Mouse (Mus musculus): ENCODE data around the gene Vav3. TPM values are rescaled to one million over a fixed set of nuclear protein-coding genes. Genes with fewer than 3 reads are reported as not detected.

The Vav3 gene
- total and polyA plus RNA-seq, 2 experiments from 2014 or later = 7.3 to 8.2 TPM

DNA sequence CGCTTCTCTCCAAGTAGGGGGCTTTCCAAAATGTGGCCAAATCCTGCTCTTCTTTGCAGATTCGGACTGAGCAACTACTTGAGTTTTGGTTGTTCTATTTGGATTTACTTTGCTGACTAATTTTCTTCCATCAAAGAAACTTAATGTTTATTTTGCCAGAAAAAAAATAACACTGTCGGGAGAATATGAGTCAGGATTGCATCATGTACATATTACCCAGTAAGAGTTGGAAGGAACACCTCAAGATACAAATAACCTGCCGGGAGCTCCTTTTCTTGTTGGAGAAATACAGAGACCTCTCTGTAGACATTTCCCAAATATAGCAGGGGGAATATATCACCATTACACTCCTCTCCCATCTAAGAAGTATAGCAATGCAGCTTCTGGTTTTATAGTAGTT lies 300.3 kb downstream of the Vav3 start:
- no peak overlapping the region for H3K4me2 ChIP-seq (ENCODE audit: low read depth, low read length)
- no peaks in the 10 kb centered on the region for H3K9me3 ChIP-seq (ENCODE audit: low read length)
- 86% methylated on average over 4 of the region's 4 CpGs for WGBS
- no peak overlapping the region for H3K4me3 ChIP-seq (ENCODE audit: low read length)
- ATAC-seq (no peak), DNase-seq (ENCODE audit: low spot score) (no peak)
- no peak overlapping the region for H3K9ac ChIP-seq (replicated peaks; ENCODE audit: low read length)
- TF ChIP-seq CTCF (IDR thresholded peaks at IDR 0.05; ENCODE audit: low read depth) = no peak
- H3K27ac ChIP-seq = no peak overlapping the region
- no peaks in the 10 kb centered on the region for H3K36me3 ChIP-seq (ENCODE audit: insufficient read depth, low read length)
- H3K4me1 ChIP-seq (ENCODE audit: insufficient read depth, low read length) = no peaks in the 10 kb centered on the region
- no peaks in the 10 kb centered on the region for H3K27me3 ChIP-seq (ENCODE audit: insufficient read depth, low read length)

DNA sequence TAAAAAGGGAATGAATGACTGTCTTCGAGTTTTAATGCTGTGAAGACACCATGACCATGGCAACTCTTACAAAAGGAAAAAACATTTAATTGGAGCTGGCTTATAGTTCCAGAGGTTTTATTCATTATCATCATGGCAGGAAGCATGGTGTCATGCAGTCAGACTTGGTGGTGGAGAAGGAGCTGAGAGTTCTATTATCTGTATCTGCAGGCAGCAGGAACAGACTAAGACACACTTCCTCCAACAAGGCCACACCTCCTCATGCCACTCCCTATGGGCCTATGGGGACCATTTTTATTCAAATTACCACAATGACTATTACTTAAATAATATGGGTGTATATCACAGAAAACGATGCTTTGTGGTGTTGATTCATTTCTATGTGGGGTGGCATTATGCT lies 307.8 kb downstream of the Vav3 start:
- Histone ChIP-seq H3K27ac (no peak overlapping the region), H3K4me1 (ENCODE audit: insufficient read depth, low read length) (no peaks in the 10 kb centered on the region), H3K4me2 (ENCODE audit: low read depth, low read length) (no peak overlapping the region), H3K9me3 (ENCODE audit: low read length) (no peaks in the 10 kb centered on the region), H3K9ac (replicated peaks; ENCODE audit: low read length) (no peak overlapping the region), H3K36me3 (ENCODE audit: insufficient read depth, low read length) (no peaks in the 10 kb centered on the region), H3K4me3 (ENCODE audit: low read length) (no peak overlapping the region), H3K27me3 (ENCODE audit: insufficient read depth, low read length) (no peaks in the 10 kb centered on the region)
- ATAC-seq (no peak), DNase-seq (ENCODE audit: low spot score) (no peak)
- TF ChIP-seq CTCF (IDR thresholded peaks at IDR 0.05; ENCODE audit: low read depth) = no peak
- WGBS = 88% methylated on average over 2 of the region's 2 CpGs

DNA sequence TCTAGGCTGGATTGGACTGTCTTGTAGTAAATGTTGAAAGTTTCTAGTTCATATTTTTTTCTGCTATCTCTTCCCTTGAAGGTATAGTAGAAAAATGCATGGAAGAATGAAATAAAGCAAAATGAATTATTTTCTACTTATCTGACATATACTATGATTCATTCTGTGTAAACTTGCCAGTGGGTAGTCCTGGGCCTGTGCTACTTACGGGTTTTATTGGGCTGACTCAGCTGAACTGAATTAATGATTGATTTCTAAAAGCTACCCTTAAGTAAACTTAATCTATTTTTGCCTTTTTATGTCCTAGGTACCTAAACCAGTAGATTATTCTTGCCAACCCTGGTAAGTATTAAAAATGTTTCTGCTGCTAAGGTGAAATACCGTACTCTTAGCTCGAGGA lies 311.0 kb downstream of the Vav3 start:
- ATAC-seq = no peak
- no peak for DNase-seq (ENCODE audit: low spot score)
- no peak for TF ChIP-seq CTCF (IDR thresholded peaks at IDR 0.05; ENCODE audit: low read depth)

DNA sequence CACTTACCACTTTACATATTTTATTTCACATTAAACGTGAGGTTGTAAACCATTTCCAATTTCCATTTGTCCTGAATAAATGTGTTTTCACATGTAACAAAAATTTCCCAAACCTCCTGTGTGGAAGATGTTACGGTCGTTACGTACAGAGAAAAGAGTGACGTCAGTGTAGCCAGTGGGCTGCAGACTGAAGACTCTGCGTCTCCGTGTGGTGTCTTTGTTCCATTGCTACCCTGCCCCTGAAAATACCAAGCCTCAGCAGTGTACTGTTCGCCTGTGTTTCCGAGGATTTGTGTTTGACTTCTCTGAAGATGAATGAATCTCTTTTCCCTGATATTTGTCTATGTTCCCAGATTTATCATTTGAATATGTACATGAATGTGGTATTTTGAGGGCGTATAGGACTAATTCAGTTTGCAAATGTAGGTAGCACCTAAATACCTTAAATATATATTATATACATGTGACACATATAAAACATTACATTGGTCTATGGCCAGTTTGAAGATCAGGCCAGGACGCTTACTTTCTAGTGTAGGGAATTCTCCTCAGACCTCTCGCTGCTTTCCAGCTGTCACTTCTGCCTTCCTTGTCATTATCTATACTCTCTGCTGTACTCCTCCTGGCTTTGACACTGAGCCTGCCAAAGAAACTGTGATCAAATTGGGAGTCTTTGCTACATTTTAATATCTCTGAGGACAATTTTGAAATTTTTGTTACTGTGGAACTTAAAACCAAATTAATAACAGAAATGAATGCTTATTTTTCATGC lies 312.6 kb downstream of the Vav3 start:
- no peaks in the 10 kb centered on the region for H3K4me1 ChIP-seq (ENCODE audit: insufficient read depth, low read length)
- H3K27ac ChIP-seq = no peak overlapping the region
- H3K9me3 ChIP-seq (ENCODE audit: low read length) = no peaks in the 10 kb centered on the region
- no peak overlapping the region for H3K4me3 ChIP-seq (ENCODE audit: low read length)
- no peaks in the 10 kb centered on the region for H3K36me3 ChIP-seq (ENCODE audit: insufficient read depth, low read length)
- peak; percentile 64; the same call in 1 of the 2 replicates for ATAC-seq
- 35% methylated on average over 12 of the region's 12 CpGs for WGBS
- no peaks in the 10 kb centered on the region for H3K27me3 ChIP-seq (ENCODE audit: insufficient read depth, low read length)
- no peak for TF ChIP-seq CTCF (IDR thresholded peaks at IDR 0.05; ENCODE audit: low read depth)
- DNase-seq (ENCODE audit: low spot score) = no peak
- H3K9ac ChIP-seq (replicated peaks; ENCODE audit: low read length) = no peak overlapping the region
- no peak overlapping the region for H3K4me2 ChIP-seq (ENCODE audit: low read depth, low read length)

More for the DNA sequence above, 311.0 kb downstream of the Vav3 start:
- Histone ChIP-seq H3K9ac (replicated peaks; ENCODE audit: low read length) (no peak overlapping the region), H3K4me3 (ENCODE audit: low read length) (no peak overlapping the region), H3K4me2 (ENCODE audit: low read depth, low read length) (no peak overlapping the region), H3K27ac (no peak overlapping the region), H3K27me3 (ENCODE audit: insufficient read depth, low read length) (no peaks in the 10 kb centered on the region), H3K9me3 (ENCODE audit: low read length) (no peaks in the 10 kb centered on the region), H3K36me3 (ENCODE audit: insufficient read depth, low read length) (no peaks in the 10 kb centered on the region), H3K4me1 (ENCODE audit: insufficient read depth, low read length) (no peaks in the 10 kb centered on the region)
- 87% methylated on average over 3 of the region's 3 CpGs for WGBS

DNA sequence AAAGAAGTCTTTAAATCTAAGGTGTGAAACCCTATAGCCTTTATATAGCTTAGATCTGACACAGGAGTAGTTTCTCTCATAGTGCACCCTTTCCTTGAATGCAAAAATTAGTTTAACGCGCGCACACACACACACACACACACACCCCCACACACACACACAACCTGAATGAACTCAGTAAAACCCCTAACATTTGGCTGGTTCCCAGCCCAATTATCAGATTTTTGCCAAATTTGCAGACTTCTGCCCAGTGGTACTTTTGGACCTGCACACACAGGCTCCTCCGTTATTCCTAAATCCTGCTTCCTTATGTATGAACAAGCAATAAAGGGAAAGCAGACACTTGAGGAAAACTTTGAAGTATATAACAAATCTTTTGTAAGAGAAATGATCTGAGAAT lies 313.9 kb downstream of the Vav3 start:
- H3K27ac ChIP-seq = no peak overlapping the region
- DNase-seq (ENCODE audit: low spot score) = peak; percentile 20
- H3K27me3 ChIP-seq (ENCODE audit: insufficient read depth, low read length) = no peaks in the 10 kb centered on the region
- no peak for ATAC-seq
- no peak overlapping the region for H3K4me3 ChIP-seq (ENCODE audit: low read length)
- H3K4me2 ChIP-seq (ENCODE audit: low read depth, low read length) = no peak overlapping the region
- TF ChIP-seq CTCF (IDR thresholded peaks at IDR 0.05; ENCODE audit: low read depth) = no peak
- no peak overlapping the region for H3K9ac ChIP-seq (replicated peaks; ENCODE audit: low read length)
- no peaks in the 10 kb centered on the region for H3K9me3 ChIP-seq (ENCODE audit: low read length)
- WGBS = 82% methylated on average over 4 of the region's 4 CpGs
- H3K36me3 ChIP-seq (ENCODE audit: insufficient read depth, low read length) = no peaks in the 10 kb centered on the region
- H3K4me1 ChIP-seq (ENCODE audit: insufficient read depth, low read length) = no peaks in the 10 kb centered on the region

DNA sequence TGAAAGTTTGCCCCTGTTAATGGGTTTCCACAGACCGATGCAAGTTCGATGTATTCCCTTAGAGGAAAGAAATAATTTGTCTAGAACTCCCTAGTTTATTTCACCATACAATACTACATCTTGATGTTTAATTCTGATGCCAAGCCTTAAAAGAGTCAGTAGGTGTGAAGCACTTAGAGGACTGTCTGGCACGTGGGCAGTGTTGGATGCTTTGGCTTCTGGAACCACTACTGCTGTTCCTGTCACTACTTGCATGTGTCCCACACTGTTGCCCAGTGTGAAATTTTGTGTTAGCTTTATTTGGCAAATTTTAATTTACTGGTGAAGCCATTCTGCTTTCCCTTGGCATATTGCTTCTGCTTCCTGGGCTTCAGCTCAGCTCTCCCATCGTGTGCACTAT lies 331.3 kb downstream of the Vav3 start:
- no peak overlapping the region for H3K9ac ChIP-seq (replicated peaks; ENCODE audit: low read length)
- no peak for ATAC-seq
- no peaks in the 10 kb centered on the region for H3K27me3 ChIP-seq (ENCODE audit: insufficient read depth, low read length)
- H3K27ac ChIP-seq = no peak overlapping the region
- H3K9me3 ChIP-seq (ENCODE audit: low read length) = no peaks in the 10 kb centered on the region
- H3K36me3 ChIP-seq (ENCODE audit: insufficient read depth, low read length) = no peaks in the 10 kb centered on the region
- WGBS = 80% methylated on average over 4 of the region's 4 CpGs
- H3K4me3 ChIP-seq (ENCODE audit: low read length) = no peak overlapping the region
- no peaks in the 10 kb centered on the region for H3K4me1 ChIP-seq (ENCODE audit: insufficient read depth, low read length)
- H3K4me2 ChIP-seq (ENCODE audit: low read depth, low read length) = no peak overlapping the region
- DNase-seq (ENCODE audit: low spot score) = no peak
- no peak for TF ChIP-seq CTCF (IDR thresholded peaks at IDR 0.05; ENCODE audit: low read depth)

DNA sequence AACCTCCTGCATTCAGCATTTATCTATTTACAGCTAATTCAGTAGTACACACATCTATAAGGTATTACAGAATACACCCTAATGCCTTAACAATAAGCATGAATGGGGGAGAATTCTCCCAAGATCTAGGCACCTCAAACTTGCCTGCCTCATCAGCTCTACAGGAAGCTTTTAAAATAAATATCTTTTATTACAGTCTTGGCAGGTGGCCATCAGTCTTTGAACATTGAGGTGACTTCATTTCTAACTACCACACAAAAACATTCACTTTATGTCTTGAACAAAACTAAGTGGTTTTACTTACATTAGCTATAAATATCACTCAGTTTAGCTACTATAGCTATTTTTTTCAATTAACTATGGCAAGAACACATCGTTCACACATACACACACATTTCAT lies 332.5 kb downstream of the Vav3 start:
- TF ChIP-seq CTCF (IDR thresholded peaks at IDR 0.05; ENCODE audit: low read depth) = no peak

More for the DNA sequence above, 332.5 kb downstream of the Vav3 start:
- H3K27me3 ChIP-seq (ENCODE audit: insufficient read depth, low read length) = no peaks in the 10 kb centered on the region
- no peak overlapping the region for H3K4me2 ChIP-seq (ENCODE audit: low read depth, low read length)
- no peaks in the 10 kb centered on the region for H3K36me3 ChIP-seq (ENCODE audit: insufficient read depth, low read length)
- no peak overlapping the region for H3K4me3 ChIP-seq (ENCODE audit: low read length)
- H3K4me1 ChIP-seq (ENCODE audit: insufficient read depth, low read length) = no peaks in the 10 kb centered on the region
- 93% methylated on average over 1 of the region's 1 CpGs for WGBS
- H3K27ac ChIP-seq = no peak overlapping the region
- no peak for DNase-seq (ENCODE audit: low spot score)
- H3K9ac ChIP-seq (replicated peaks; ENCODE audit: low read length) = no peak overlapping the region
- H3K9me3 ChIP-seq (ENCODE audit: low read length) = no peaks in the 10 kb centered on the region
- ATAC-seq = no peak
